Mouse (Mus musculus) forebrain, postnatal 0 days (tissue): ENCODE results near the gene Scgb1b30. TPM values are rescaled to one million over a fixed set of nuclear protein-coding genes. Genes with fewer than 3 reads are reported as not detected.
A peak's percentile ranks its signal among the peaks of the same experiment; 100 is the strongest.

Source experiments
- ATAC-seq: fragments of 200-750 bp; cut with Nextera tagmentation; 2 replicates; pipeline ENCODE4 v1.8.0; 2017; ENCODE audit warnings: mild to moderate bottlenecking, moderate library complexity
- DNase-seq: peaks from one replicate; pipeline ENCODE4 v3.0.0-alpha.2; 2015
- H3K27ac ChIP-seq: fragments of 300-500 bp; sonication (generic); 2 replicates; pipeline ENCODE4 v1.5.1; 2014; ENCODE audit warnings: low read depth, mild to moderate bottlenecking, antibody characterized with exemption, low read length, moderate library complexity, mixed read lengths
- H3K27me3 ChIP-seq: fragments of 300-500 bp; sonication (generic); 2 replicates; pipeline ENCODE4 v1.6.1; 2014; ENCODE audit warnings: mild to moderate bottlenecking, low read length, mixed read lengths; ENCODE audit not compliant: insufficient read depth
- H3K36me3 ChIP-seq: fragments of 300-500 bp; sonication (generic); 2 replicates; pipeline ENCODE4 v1.6.1; 2014; ENCODE audit warnings: mild to moderate bottlenecking, moderate library complexity; ENCODE audit not compliant: insufficient read depth
- H3K4me1 ChIP-seq: fragments of 300-500 bp; sonication (generic); 2 replicates; pipeline ENCODE4 v1.6.1; 2014; ENCODE audit warnings: antibody characterized with exemption; ENCODE audit not compliant: insufficient read depth
- H3K4me2 ChIP-seq: fragments of 300-500 bp; sonication (generic); 2 replicates; pipeline ENCODE4 v1.6.1; 2014; ENCODE audit warnings: low read depth, mild to moderate bottlenecking, moderate library complexity
- H3K4me3 ChIP-seq: fragments of 300-500 bp; sonication (generic); 2 replicates; pipeline ENCODE4 v1.5.1; 2014; ENCODE audit warnings: low read depth, low read length, mixed read lengths
- H3K9ac ChIP-seq: fragments of 300-500 bp; sonication (generic); 2 replicates; pipeline ENCODE4 v1.6.1; 2014; ENCODE audit warnings: mild to moderate bottlenecking
- H3K9me3 ChIP-seq: fragments of 300-500 bp; sonication (generic); 2 replicates; pipeline ENCODE4 v1.6.1; 2016; ENCODE audit warnings: low read length
- CTCF ChIP-seq: sonication (generic); IDR thresholded peaks from 2 replicates; pipeline ENCODE4 v1.5.1; 2016; ENCODE audit warnings: antibody characterized with exemption, control low read depth, low read depth
- WGBS: fragments of 180-500 bp; shearing (Covaris S2); extraction: QIAGEN DNeasy Blood & Tissue Kit; methylation state at CpG from one replicate; pipeline ENCODE4 v1.1.7; 2014; 5-methylcytosine and 5-hydroxymethylcytosine counted together
- polyA plus RNA-seq: library from polyadenylated mRNA; unstranded; fragments of >200 nt; fragmentation: Nextera tagmentation; extraction: Ambion mirVana; gene quantifications from 2 replicates; pipeline ENCODE4 v1.2.1, GENCODE M21; 2015
- total RNA-seq: library from RNA; depleted of rRNA; stranded (reverse); fragments of >200 nt; gene quantifications from 2 replicates; pipeline ENCODE4 v1.2.3, GENCODE M21; 2014; rRNA removed

Scgb1b30 gene
- total and polyA plus RNA-seq, 2 experiments from 2014 or later: not detected

GRCm38 (mm10) chr7:34133117-34133762, 38.0 kb downstream of the Scgb1b30 start, which contains the start of gene Wtip:
TSS of gene Wtip (minus strand) at chr7:34133268.
- Histone ChIP-seq H3K27ac (peak within 1 kb of the TSS; percentile 80), H3K9me3 (no peaks in the 10 kb centered on the region), H3K4me2 (peak within 1 kb of the TSS; percentile 64), H3K36me3 (no peaks in the 10 kb centered on the region), H3K9ac (peak within 1 kb of the TSS; percentile 78), H3K4me3 (peak within 1 kb of the TSS; percentile 84), H3K4me1 (peaks cover 13% of the 10 kb centered on the region), H3K27me3 (no peaks in the 10 kb centered on the region)
- WGBS: under 1% methylated on average over 45 of the region's 65 CpGs
- TF ChIP-seq CTCF: no peak
- ATAC-seq (peak; percentile 84), DNase-seq (peak; percentile 87)

- H3K36me3 ChIP-seq: no peaks in the 10 kb centered on the region
- no peak for DNase-seq
- no peak overlapping the region for H3K4me3 ChIP-seq
- WGBS: 87% methylated on average over 2 of the region's 2 CpGs
- no peaks in the 10 kb centered on the region for H3K9me3 ChIP-seq
- H3K9ac ChIP-seq: no peak overlapping the region
- no peak overlapping the region for H3K27ac ChIP-seq
- no peak for TF ChIP-seq CTCF
- peaks cover 13% of the 10 kb centered on the region for H3K4me1 ChIP-seq
- H3K4me2 ChIP-seq: no peak overlapping the region
- no peaks in the 10 kb centered on the region for H3K27me3 ChIP-seq
- no peak for ATAC-seq
Observed at GRCm38 (mm10) chr7:34134336-34134735, 39.1 kb downstream of the Scgb1b30 start.

- no peak overlapping the region for H3K9ac ChIP-seq
- H3K4me1 ChIP-seq: no peaks in the 10 kb centered on the region
- ATAC-seq (no peak), DNase-seq (no peak)
- H3K4me3 ChIP-seq: no peak overlapping the region
- no peaks in the 10 kb centered on the region for H3K9me3 ChIP-seq
- 94% methylated on average over 6 of the region's 6 CpGs for WGBS
- peaks cover 43% of the 10 kb centered on the region for H3K36me3 ChIP-seq
- no peak overlapping the region for H3K4me2 ChIP-seq
- TF ChIP-seq CTCF: no peak
- no peak overlapping the region for H3K27ac ChIP-seq
- H3K27me3 ChIP-seq: no peaks in the 10 kb centered on the region
Observed at GRCm38 (mm10) chr7:34139493-34139892, 44.3 kb downstream of the Scgb1b30 start.

- Histone ChIP-seq H3K36me3 (peaks cover 58% of the 10 kb centered on the region), H3K27ac (no peak overlapping the region), H3K9me3 (no peaks in the 10 kb centered on the region), H3K4me3 (no peak overlapping the region), H3K4me1 (no peaks in the 10 kb centered on the region), H3K9ac (no peak overlapping the region), H3K4me2 (no peak overlapping the region), H3K27me3 (no peaks in the 10 kb centered on the region)
- WGBS: 89% methylated on average over 13 of the region's 13 CpGs
- ATAC-seq: peak; percentile 20; the same call in 1 of the 2 replicates
- no peak for TF ChIP-seq CTCF
- DNase-seq: no peak
Observed at GRCm38 (mm10) chr7:34141123-34141522, 45.9 kb downstream of the Scgb1b30 start.

GRCm38 (mm10) chr7:34147193-34147592, 52.0 kb downstream of the Scgb1b30 start:
- Histone ChIP-seq H3K36me3 (peaks cover 87% of the 10 kb centered on the region), H3K9ac (no peak overlapping the region), H3K4me2 (no peak overlapping the region), H3K4me3 (no peak overlapping the region), H3K4me1 (no peaks in the 10 kb centered on the region), H3K9me3 (no peaks in the 10 kb centered on the region), H3K27me3 (no peaks in the 10 kb centered on the region), H3K27ac (no peak overlapping the region)
- 93% methylated on average over 4 of the region's 4 CpGs for WGBS
- no peak for TF ChIP-seq CTCF
- no peak for DNase-seq
- ATAC-seq: no peak

Other genes with a start within 250 kb of the Scgb1b30 start
- gene Scgb2b26, start 150.4 kb upstream of the Scgb1b30 start, total RNA-seq: not detected in 2 replicates
- gene Scgb2b26, start 150.4 kb upstream of the Scgb1b30 start, polyA plus RNA-seq: not detected in 2 replicates
- not detected in 2 replicates for gene Scgb2b27, start 81.5 kb upstream of the Scgb1b30 start, total RNA-seq
- gene Scgb2b27, start 81.5 kb upstream of the Scgb1b30 start, polyA plus RNA-seq: not detected in 2 replicates
- not detected in 2 replicates for gene Scgb1b27, start 73.9 kb upstream of the Scgb1b30 start, total RNA-seq
- not detected in 2 replicates for gene Scgb1b27, start 73.9 kb upstream of the Scgb1b30 start, polyA plus RNA-seq
- gene Wtip, start 37.8 kb downstream of the Scgb1b30 start, total RNA-seq: 36.8 and 42.1 TPM in 2 replicates
- 2.6 and 3.4 TPM in 2 replicates for gene Wtip, start 37.8 kb downstream of the Scgb1b30 start, polyA plus RNA-seq
- gene Uba2, start 74.2 kb downstream of the Scgb1b30 start, total RNA-seq: 179 and 196 TPM in 2 replicates
- gene Uba2, start 74.2 kb downstream of the Scgb1b30 start, polyA plus RNA-seq: 109 and 123 TPM in 2 replicates
- gene Pdcd2l, start 101.2 kb downstream of the Scgb1b30 start, total RNA-seq: 47.4 and 63.7 TPM in 2 replicates
- 69.0 and 74.7 TPM in 2 replicates for gene Pdcd2l, start 101.2 kb downstream of the Scgb1b30 start, polyA plus RNA-seq
- gene Gpi1, start 134.9 kb downstream of the Scgb1b30 start, total RNA-seq: 170 and 223 TPM in 2 replicates
- 180 and 259 TPM in 2 replicates for gene Gpi1, start 134.9 kb downstream of the Scgb1b30 start, polyA plus RNA-seq
- not detected in 2 replicates for gene Gm6096, start 155.6 kb downstream of the Scgb1b30 start, total RNA-seq
- not detected in 2 replicates for gene Gm6096, start 155.6 kb downstream of the Scgb1b30 start, polyA plus RNA-seq
- 48.5 and 55.7 TPM in 2 replicates for gene 4931406P16Rik, start 218.1 kb downstream of the Scgb1b30 start, total RNA-seq
- 18.4 and 21.3 TPM in 2 replicates for gene 4931406P16Rik, start 218.1 kb downstream of the Scgb1b30 start, polyA plus RNA-seq